Mouse (Mus musculus) embryonic fibroblast, embryonic 13.5 days (primary cell): Measurements from ENCODE around the gene Gm10320.

Experiments used
- CTCF ChIP-seq: IDR thresholded peaks from 2 replicates; pipeline ENCODE4 v1.5.1; 2011; ENCODE audit warnings: mild to moderate bottlenecking, control low read depth, low read length, moderate library complexity, borderline replicate concordance; ENCODE audit not compliant: insufficient read depth
- POLR2A ChIP-seq: IDR thresholded peaks from 2 replicates; pipeline ENCODE4 v1.6.1; 2011; ENCODE audit warnings: low read depth, mild to moderate bottlenecking, control low read depth, low read length, moderate library complexity

- TF ChIP-seq CTCF (no peak), POLR2A (no peak)
Observed at GRCm38 (mm10) chr13:98445391-98446125, 46.2 kb downstream of the Gm10320 start.
